Mouse (Mus musculus) heart, embryonic 14.5 days (tissue): Measurements from ENCODE around the gene Eif3l. TPM values are rescaled to one million over a fixed set of nuclear protein-coding genes. Genes with fewer than 3 reads are reported as not detected.

ENCODE experiments used
- ATAC-seq: fragments of 200-750 bp; cut with Nextera tagmentation; 2 replicates; pipeline ENCODE4 v1.8.0; 2017; ENCODE audit warnings: low read depth, moderate TSS enrichment; ENCODE audit not compliant: insufficient number of reproducible peaks, insufficient read depth, low FRiP score
- H3K27ac ChIP-seq, 2 experiments: fragments of 200-500 bp in 1 of 2; fragments of 300-500 bp in 1 of 2; sonication (generic) in 1 of 2; replicated peaks in 1 of 2; 2 replicates each; pipeline ENCODE4 v1.5.1; 2012 to 2014; ENCODE audit warnings: low read depth in 2 of 2, low read length in 2 of 2, control low read depth in 1 of 2, mild to moderate bottlenecking in 1 of 2, mixed read lengths in 1 of 2; ENCODE audit not compliant: control insufficient read depth in 1 of 2, insufficient read depth in 1 of 2
- H3K27me3 ChIP-seq: fragments of 300-500 bp; sonication (generic); 2 replicates; pipeline ENCODE4 v1.6.1; 2014; ENCODE audit warnings: mild to moderate bottlenecking, low read length, control low read depth; ENCODE audit not compliant: control insufficient read depth, insufficient read depth
- H3K36me3 ChIP-seq: fragments of 300-500 bp; sonication (generic); 2 replicates; pipeline ENCODE4 v1.6.1; 2014; ENCODE audit warnings: mild to moderate bottlenecking, control low read depth, low read length, mixed read lengths; ENCODE audit not compliant: control insufficient read depth, insufficient read depth
- H3K4me1 ChIP-seq, 2 experiments: fragments of 200-500 bp in 1 of 2; fragments of 300-500 bp in 1 of 2; sonication (generic) in 1 of 2; 2 replicates each; pipeline ENCODE4 v1.6.1; 2012 to 2014; ENCODE audit warnings: low read length in 2 of 2, control low read depth in 1 of 2, mixed read lengths in 1 of 2; ENCODE audit not compliant: control insufficient read depth in 2 of 2, insufficient read depth in 2 of 2
- H3K4me2 ChIP-seq: fragments of 300-500 bp; sonication (generic); 2 replicates; pipeline ENCODE4 v1.6.1; 2014; ENCODE audit warnings: mild to moderate bottlenecking, low read length
- H3K4me3 ChIP-seq, 2 experiments: fragments of 200-500 bp in 1 of 2; fragments of 300-500 bp in 1 of 2; sonication (generic) in 1 of 2; 2 replicates each; pipeline ENCODE4 v1.5.1; 2012 to 2014; ENCODE audit warnings: low read length in 2 of 2, mild to moderate bottlenecking in 2 of 2, control low read depth in 1 of 2, low read depth in 1 of 2, moderate library complexity in 1 of 2; ENCODE audit not compliant: control insufficient read depth in 1 of 2, insufficient read depth in 1 of 2
- H3K9ac ChIP-seq: fragments of 300-500 bp; sonication (generic); 2 replicates; pipeline ENCODE4 v1.6.1; 2014; ENCODE audit warnings: mild to moderate bottlenecking, low read length
- H3K9me3 ChIP-seq: fragments of 300-500 bp; sonication (generic); 2 replicates; pipeline ENCODE4 v1.6.1; 2016; ENCODE audit warnings: low read length, control low read depth; ENCODE audit not compliant: control insufficient read depth
- WGBS: fragments of 180-500 bp; shearing (Covaris S2); extraction: QIAGEN DNeasy Blood & Tissue Kit; methylation state at CpG from one replicate; pipeline ENCODE4 v1.1.7; 2014; 5-methylcytosine and 5-hydroxymethylcytosine counted together
- polyA plus RNA-seq: library from polyadenylated mRNA; unstranded; fragments of >200 nt; fragmentation: Nextera tagmentation; extraction: Ambion mirVana; gene quantifications from 2 replicates; pipeline ENCODE4 v1.2.1, GENCODE M21; 2014

The Eif3l gene
- polyA plus RNA-seq, 1 experiment from 2014 or later: 153 TPM

DNA sequence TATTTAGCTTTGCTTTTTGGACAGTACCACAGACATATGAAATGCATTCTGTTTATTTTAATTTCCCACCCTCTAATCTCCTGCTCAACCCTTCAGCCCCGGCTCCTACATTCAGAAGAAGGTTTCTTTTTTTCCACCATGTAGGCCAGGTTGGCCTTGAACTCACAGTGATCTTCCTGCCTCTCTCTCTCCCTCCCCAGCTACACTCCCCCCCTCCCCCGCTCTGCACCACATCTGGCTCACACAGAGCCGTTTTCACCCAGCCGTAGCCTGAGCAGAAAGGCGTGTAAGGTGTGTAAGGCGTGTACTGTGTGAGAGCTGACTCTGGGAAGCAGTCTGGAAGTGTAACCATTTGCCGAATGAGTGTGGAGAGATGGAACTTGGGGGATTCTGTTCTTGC, 54.3 kb downstream of the Eif3l start:
- Histone ChIP-seq H3K4me1 (peaks cover 6 to 7% of the 10 kb centered on the region in 2 experiments), H3K4me3 (no peak overlapping the region), H3K4me2 (no peak overlapping the region), H3K27ac (no peak overlapping the region), H3K9ac (no peak overlapping the region), H3K9me3 (no peaks in the 10 kb centered on the region), H3K36me3 (peaks cover 99% of the 10 kb centered on the region), H3K27me3 (no peaks in the 10 kb centered on the region)
- WGBS: 80% methylated on average over 7 of the region's 7 CpGs
- no peak for ATAC-seq

- WGBS: 60% methylated on average over 10 of the region's 10 CpGs
- Histone ChIP-seq H3K4me3 (no peak overlapping the region), H3K9me3 (no peaks in the 10 kb centered on the region), H3K36me3 (peaks cover 92% of the 10 kb centered on the region), H3K27ac (0 out of 4 replicates have a peak overlapping the region, but pooled peaks of 1 of the 2 experiments have one; percentile 8), H3K4me2 (no peak overlapping the region), H3K4me1 (peaks cover 0 to 6% of the 10 kb centered on the region in 2 experiments; a peak in 1 of 4 replicates), H3K9ac (no peak overlapping the region), H3K27me3 (no peaks in the 10 kb centered on the region)
- no peak for ATAC-seq
Measured at GRCm38 (mm10) chr15:79130782-79131181, 55.8 kb downstream of the Eif3l start.

DNA sequence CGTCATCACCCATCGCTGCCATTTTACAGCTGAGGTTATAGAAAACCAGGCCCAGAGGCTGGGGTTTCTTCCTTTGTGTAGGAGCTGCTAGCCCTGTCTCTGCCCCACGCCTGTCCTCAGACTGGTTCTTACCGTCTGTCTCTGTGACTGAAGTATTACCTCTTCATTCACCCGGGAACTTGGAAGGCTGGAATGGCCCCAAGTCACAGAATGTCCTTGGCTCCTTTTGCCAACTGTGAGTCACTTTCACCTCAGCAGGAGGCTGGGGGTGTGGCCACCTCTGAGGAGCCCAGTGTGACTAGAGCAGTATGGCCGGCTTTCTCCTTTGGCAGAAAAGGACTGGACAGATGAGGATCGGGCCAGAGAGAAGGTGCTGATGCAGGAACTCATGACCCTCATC, 56.5 kb downstream of the Eif3l start:
- H3K9me3 ChIP-seq: no peaks in the 10 kb centered on the region
- H3K4me1 ChIP-seq: peaks cover 0 to 6% of the 10 kb centered on the region in 2 experiments; a peak in 1 of 4 replicates
- H3K9ac ChIP-seq: no peak overlapping the region
- ATAC-seq: no peak
- H3K27me3 ChIP-seq: no peaks in the 10 kb centered on the region
- 59% methylated on average over 7 of the region's 7 CpGs for WGBS
- peaks cover 86% of the 10 kb centered on the region for H3K36me3 ChIP-seq
- H3K27ac ChIP-seq: peak overlapping the region in 1 of 2 experiments; percentile 8; a peak in 1 of 4 replicates
- no peak overlapping the region for H3K4me3 ChIP-seq
- H3K4me2 ChIP-seq: no peak overlapping the region

DNA sequence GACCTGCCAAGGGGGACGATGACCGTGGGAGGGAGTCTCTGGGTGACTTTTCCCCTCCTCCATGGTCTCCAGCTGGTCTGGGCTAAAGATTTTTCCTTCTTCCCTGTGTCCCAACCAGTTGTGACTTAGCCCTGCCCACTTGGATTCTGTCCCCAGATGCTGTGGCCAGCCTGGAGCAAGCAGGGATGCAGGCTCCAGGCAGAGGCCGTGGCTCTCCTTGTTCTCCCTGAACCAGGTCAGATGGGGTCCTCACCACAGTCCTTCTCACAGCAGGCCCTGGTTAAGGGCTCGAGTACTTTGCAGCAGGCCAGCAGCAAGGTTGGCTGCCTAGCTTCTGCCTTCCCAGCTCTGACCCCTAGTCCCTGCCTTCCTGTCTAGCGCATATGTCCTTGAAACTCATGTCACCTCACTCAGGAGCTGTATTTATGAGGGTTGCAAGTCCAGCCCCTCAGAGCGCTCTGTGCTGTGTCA, 58.2 kb downstream of the Eif3l start:
- H3K36me3 ChIP-seq: peaks cover 68% of the 10 kb centered on the region
- H3K4me2 ChIP-seq: no peak overlapping the region
- no peak overlapping the region for H3K9ac ChIP-seq
- H3K27ac ChIP-seq: no peak overlapping the region
- no peak overlapping the region for H3K4me3 ChIP-seq
- H3K9me3 ChIP-seq: no peaks in the 10 kb centered on the region
- ATAC-seq: no peak
- H3K4me1 ChIP-seq: peaks cover 5 to 7% of the 10 kb centered on the region in 2 experiments; a peak in 2 of 4 replicates
- WGBS: 73% methylated on average over 6 of the region's 6 CpGs
- H3K27me3 ChIP-seq: no peaks in the 10 kb centered on the region

DNA sequence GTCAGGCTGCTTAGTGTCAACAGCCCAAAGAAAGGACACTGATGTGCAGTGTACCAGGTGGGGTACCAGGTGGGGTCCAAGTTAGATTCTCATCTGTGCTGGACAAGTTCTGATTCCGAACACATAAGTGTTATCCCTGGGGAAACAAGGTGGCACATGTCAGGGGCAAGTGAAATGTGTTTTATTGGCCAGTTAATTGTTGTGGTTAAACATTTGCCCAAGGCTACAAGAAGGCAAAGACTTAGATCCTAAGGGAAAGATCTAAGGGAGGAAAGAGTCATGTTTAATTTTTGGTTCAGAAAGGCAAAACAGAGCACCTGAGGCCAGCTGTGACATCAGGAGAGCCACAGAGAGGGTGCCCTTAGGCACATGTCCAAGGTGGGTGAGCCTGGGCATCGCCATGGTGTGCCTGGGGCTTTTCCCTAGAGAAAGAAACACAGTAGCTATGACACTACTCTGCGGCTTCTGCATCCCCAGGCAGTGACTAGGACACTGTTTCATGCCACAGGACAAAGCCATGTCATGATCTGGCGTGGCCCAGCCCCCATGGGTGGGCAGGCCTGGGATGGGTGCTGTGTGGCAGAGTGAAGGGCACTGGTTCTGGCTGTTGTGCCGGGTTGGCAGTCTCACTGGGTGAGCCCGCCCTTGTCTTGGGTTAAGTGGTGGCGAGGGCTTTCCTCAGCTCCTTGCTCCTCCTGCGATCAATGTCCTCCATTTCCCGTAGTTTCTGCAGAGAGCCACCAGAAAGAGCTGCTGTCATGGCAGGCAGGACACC, 59.7 kb downstream of the Eif3l start:
- Histone ChIP-seq H3K36me3 (peaks cover 55% of the 10 kb centered on the region), H3K4me3 (no peak overlapping the region), H3K9ac (no peak overlapping the region), H3K27ac (no peak overlapping the region), H3K9me3 (no peaks in the 10 kb centered on the region), H3K4me1 (peaks cover 5 to 7% of the 10 kb centered on the region in 2 experiments; a peak in 2 of 4 replicates), H3K27me3 (no peaks in the 10 kb centered on the region), H3K4me2 (no peak overlapping the region)
- no peak for ATAC-seq
- WGBS: 82% methylated on average over 9 of the region's 9 CpGs

DNA sequence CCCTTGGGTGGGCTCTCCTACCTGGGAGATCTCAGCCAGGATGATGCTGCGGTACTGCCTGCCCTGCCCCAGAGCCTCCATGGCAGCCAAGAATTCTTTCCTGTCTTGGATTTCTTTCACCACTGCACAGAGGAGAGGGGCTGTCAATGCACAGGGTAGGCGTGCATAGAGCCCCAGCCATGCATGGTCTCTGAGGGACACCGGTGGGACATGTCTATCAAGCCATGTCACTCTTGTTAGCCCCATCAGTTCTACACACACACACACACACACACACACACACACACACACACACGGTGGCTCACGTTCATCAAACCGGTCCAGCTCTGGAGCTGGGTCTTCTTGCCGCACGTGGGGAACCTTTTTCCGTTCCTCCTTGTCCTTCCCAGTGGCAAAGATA, 60.4 kb downstream of the Eif3l start:
- ATAC-seq: no peak

GRCm38 (mm10) chr15:79135783-79136575, 61.0 kb downstream of the Eif3l start:
- Histone ChIP-seq H3K4me3 (no peak overlapping the region), H3K27ac (no peak overlapping the region), H3K27me3 (no peaks in the 10 kb centered on the region), H3K4me2 (no peak overlapping the region), H3K36me3 (peaks cover 42% of the 10 kb centered on the region), H3K9me3 (no peaks in the 10 kb centered on the region), H3K9ac (no peak overlapping the region), H3K4me1 (peaks cover 5 to 12% of the 10 kb centered on the region in 2 experiments; a peak in 3 of 4 replicates)
- no peak for ATAC-seq
- 75% methylated on average over 11 of the region's 11 CpGs for WGBS

More for the DNA sequence above, 60.4 kb downstream of the Eif3l start:
- Histone ChIP-seq H3K27ac (no peak overlapping the region), H3K9me3 (no peaks in the 10 kb centered on the region), H3K36me3 (peaks cover 48% of the 10 kb centered on the region), H3K4me3 (no peak overlapping the region), H3K4me2 (no peak overlapping the region), H3K9ac (no peak overlapping the region), H3K4me1 (peaks cover 7 to 8% of the 10 kb centered on the region in 2 experiments; a peak in 3 of 4 replicates), H3K27me3 (no peaks in the 10 kb centered on the region)
- 68% methylated on average over 9 of the region's 9 CpGs for WGBS
